Mouse (Mus musculus): ENCODE measurements at regions not wholly inside any gene's neighbourhood (a gene's known extent, or its start where the extent isn't known, plus 50 kb on each side); places are given as distances from the start of the nearest gene placed in this dataset.

DNA sequence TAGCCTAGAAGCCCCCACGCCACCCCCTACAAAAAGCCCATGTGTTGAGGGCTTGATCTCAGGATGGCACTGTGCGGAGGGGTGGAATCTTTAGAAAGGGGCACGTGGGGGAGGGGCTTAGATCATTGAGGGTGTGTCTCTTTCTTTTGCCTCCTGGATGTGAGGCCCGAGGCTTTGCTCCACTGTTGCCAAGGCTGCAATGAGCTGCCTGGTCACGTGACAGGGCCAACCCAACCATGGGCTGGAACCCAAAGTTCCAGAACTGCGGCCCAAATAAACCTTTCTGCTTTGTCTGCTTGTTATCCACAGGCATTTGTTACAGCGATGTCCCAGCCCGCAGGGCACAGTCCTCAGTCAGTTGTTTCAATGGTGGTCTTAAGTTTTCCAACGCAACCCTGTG, 96.5 kb upstream of the Ubl3 start:
- no peak for DNase-seq

DNA sequence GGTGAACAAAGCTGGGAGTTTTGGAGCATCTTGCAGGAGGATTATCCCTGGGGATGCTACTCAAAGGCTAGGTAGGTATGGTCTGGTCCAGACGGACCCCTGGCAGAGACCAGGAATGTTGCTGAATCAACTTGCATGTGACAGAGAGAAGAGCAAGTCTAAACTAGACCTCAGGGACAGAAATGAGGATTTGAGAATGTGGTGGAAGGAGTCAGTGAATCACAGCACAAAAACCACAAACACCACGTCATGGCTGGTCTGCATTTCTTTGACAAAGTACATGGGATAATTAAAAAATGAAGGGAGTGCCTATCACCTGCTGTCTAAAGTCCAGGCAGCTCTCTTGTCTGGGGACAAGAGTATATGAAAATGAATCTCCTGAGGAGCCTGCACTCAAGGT, 95.1 kb upstream of the Ubl3 start:
- no peak for DNase-seq

DNA sequence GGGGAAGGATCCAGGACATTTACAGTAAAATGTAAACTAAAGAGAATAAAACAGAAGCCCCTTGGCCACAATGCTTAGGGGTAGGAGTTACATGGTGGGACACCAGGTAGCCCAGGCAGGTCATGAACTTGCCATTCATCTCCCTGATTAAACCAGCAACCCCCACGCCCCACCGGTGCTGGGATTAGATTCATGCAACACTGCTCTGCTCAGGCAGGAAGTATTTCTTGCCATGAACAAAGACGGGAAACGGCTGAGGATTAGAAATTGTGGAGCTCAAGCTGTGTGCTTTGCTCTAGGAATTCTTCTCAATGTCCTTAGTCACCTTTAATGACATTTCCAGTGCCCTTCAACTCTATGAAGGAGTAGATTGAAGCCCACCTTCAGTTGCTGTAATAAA, 93.2 kb upstream of the Ubl3 start:
- DNase-seq: no peak

DNA sequence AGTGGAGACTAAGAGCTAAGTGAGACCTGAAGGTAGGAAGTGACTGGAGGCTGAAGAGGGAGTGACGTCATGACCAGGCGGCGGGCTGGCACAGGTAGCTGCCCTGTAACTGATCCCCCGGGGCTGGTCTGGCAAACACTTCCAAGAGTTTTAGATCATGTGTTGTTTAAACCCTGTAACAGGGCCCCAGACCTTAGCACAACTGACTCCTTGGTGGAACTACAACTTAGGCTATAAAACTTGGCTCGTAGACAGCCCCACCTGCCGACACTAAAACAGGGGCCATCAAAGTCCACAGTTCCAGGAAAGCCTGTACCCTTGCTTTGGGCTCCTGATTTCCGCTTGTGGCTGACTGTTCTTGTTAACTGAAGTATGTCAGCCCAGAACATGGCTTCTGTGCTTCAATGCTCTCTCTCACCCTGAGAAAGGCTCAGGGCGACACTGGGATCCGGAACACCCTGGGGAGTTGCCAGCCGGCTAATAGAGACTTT, 92.6 kb upstream of the Ubl3 start:
- no peak for DNase-seq

DNA sequence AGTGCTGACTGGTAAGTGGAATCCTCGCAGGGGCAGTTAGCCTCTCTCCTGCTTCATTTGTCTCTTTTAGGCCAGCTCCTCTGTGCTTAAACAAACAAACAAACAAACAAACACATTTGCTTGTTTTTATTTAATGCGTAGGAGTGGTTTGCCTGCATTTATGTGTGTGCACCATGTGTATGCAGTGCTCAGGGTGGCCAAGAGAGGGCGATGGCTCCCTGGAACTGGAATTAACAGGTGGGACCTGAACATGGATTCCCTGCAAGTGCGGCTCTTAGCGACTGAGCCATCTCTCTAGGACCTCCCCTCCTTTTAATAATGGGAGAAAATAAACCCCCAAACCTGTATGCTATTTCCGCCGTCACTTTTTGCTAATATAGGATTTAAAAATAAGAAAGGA, 91.8 kb upstream of the Ubl3 start:
- DNase-seq: no peak

DNA sequence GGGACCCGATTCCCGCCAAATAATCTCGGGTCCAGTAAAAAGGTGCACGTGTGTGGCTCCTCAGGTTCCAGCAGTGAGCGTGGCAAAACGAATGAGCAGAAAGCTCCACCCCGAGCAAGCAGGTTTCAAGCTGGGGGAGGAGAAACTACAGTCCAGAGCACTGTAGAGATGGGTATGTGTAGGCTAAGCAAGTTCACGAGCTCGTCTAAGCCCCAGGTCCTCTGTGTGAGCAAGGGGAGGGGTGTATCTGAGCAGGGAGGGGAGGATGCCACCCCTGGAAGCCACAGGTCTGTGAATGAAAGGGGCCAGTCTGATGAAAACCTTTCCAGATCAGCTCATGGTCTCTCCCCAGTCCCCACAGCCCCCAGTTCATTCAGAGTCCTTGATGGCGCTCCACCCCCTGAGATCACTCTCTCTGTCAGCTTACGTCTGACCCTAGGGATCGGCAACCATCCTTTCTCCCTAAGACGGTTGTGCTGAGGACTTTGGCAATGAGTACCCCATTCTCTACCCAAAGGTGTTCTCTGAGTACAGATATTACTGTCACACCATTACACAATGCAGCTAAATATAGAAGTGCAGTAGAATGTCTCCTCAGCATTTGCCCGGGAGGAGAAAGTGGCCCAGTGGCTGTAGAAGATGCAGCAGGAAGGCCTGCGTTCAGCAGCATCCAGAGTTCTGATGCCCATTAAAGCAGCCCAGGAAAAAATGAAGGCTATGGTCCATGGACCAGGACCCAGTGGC, 89.2 kb upstream of the Ubl3 start:
- DNase-seq: no peak

DNA sequence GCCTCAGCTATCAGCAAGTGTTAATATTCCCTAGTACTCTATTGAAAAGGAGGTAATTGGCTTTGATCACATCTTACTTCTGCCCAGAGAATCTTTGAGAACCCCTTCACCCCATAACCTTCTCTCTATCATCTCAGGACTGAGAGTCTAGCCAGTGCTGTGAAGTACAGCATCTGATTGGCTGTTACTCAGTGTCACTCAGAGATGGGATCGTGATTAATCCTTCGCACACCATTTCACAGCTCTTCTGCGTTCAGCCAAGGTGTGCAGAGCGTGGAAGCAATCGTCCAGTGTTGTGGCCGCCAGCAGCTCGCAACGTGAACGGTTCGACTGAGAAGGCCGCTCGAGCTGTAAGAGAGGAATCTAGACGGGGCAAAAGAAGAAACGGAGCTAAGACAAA, 87.9 kb upstream of the Ubl3 start:
- DNase-seq: no peak

DNA sequence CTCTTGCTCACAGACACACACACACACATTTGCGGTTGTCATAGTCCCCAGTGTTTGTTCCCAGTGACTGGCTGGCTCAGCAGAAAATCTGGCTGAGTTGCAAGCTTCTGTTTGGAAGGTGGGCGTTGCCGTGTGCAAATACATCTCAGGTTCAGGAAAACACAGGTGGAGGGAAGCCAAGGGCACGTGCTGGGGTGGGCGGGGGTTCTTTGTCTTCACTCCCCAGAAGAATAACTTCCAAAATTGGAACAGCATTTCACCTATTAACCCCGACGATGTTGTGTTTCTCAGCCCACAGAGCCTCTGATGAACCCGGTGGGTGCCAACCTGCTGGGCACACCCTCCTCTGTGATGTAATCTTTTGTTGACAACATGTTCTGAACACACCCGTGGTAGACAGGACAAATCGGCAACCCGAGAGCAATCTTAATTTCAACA, 82.3 kb upstream of the Ubl3 start:
- no peak for DNase-seq

DNA sequence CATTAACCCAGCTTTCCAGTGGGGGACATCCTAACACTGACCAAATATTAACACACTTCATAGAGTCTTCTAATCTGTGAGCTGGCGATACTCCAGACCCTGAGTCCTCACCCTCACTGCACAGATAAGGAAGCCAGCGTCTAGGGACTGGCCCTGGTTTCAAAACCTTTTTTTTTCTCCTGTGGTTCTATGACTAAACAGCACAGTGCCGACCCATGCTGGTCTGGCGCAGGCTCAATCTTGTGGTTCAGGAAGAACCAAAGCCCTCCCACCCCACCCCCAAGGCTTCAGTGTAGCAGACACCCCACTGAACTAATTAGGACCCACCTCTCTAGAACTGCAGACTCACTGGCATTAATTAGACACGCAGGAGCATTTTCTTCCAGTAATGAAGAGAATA, 81.4 kb upstream of the Ubl3 start:
- DNase-seq: no peak

DNA sequence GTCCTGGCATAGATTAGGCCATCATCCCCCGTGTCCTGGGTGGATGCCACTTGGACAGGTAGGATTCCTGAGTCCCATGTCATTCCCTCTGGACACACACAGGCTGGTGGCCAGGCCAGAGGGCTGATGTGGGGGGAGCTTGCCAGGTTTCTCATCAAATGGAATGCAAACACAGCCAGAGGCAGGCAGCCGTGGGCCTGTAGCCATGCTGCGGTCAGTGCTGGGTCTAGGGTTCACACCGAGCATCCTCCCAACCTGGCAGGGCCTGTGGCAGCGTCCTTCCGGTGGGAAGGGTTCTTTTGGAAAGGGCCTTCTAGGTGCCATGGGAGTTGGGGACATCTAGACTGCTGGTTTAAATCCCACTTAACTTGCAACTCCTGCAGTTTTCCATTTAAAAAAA, 80.7 kb upstream of the Ubl3 start:
- no peak for DNase-seq

DNA sequence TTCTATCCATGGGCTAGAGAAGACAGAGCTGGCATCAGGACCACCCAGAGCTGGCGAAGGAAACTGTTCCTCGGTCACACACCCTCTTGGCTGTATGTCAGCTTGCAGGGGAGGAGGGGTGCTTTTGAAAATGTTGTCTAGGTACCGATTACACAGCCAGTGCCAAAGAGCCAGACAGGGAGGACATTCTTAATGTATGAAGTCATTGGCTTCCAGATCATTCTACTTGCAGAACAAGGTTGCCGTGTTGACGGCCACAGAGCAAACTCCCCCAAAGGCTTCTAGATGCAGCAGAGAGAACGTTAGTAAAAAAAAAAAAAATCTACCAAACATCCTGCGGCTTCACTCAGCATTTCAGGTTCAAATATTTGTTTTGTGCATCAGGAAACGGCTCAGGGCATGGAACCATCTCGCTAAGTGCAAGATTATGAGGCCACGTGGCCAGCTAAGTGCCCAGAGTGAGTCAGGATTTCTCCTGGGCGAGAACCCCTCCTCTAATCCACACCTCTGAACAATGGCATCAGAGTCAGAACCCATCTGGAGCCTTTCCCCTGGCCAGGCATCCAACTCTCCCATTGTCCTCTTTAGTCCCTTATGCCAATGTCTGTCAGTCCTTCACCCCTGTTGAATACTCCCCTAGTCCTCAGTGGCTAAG, 80.1 kb upstream of the Ubl3 start:
- DNase-seq: no peak

DNA sequence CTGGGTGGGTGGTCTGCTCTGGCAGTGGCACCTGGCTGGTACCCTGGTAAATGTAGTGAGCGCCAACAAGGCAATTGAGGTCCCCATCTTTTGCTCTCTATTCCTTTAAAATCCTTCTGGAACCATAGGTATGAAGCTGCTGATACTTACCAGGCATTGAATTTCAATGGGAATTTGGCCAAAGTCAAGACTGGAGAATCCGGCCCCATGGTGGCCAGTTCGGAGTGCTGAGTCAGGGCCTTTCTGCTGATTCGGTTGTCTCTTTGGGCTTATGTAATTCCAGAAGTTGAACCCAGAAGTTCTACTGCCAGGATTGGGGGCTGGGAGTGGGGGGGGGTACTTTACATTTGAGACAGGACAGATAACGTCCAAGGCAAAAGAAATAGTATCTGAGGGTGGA, 79.0 kb upstream of the Ubl3 start:
- DNase-seq: no peak

DNA sequence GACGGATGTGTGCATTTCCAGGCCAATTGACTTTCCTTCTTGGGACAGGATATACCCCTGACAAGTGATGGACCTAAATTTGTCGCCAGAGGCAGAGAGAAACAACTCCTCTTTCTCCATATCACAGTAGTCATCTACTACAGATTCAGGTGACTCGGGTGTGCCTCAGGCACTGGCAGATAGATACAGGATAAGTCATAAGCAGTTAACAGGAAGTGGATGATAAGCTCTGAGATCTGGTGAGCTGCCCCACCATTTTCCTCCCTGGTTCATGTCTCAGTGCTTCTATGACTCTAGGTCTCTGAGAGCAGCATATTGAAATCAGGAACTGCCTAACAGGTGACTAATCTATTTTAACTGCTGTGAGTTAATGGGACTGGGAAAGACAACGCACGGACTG, 73.4 kb upstream of the Ubl3 start:
- DNase-seq: no peak

DNA sequence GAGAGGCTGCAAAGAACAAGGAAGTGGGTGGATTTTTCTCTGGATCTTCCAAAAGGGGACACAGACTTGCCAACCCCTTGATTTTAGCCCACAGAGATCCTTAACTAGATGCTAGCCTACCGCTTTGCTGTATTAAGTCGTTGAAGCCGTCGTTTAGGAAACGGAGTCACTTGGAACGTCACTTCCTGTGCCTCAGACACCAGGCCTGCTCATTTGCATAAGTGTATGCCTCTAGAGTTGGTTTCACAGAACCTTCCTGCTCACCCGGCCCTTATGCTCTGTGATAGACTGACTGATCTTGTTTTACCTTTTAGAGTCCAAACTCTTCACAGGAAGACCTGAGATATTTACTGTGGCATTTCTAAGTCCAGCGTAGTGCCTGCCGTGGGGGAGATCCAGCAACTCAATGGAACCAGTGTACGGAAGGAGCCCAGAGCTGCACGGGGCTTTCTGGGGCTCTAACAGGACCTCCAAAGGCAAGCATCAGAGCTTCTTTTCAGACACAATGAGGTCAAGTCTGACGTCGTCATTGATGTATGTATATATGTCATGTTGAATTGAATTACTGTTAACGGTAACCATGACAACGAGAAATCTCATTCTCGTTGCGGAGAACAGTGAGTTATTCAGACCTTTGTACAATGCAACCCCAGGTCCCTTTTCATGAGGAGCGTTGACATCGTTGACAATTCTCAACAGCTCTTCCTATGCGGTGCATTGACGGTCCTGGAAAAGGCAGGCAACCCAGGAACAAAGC, 72.2 kb upstream of the Ubl3 start:
- no peak for DNase-seq

DNA sequence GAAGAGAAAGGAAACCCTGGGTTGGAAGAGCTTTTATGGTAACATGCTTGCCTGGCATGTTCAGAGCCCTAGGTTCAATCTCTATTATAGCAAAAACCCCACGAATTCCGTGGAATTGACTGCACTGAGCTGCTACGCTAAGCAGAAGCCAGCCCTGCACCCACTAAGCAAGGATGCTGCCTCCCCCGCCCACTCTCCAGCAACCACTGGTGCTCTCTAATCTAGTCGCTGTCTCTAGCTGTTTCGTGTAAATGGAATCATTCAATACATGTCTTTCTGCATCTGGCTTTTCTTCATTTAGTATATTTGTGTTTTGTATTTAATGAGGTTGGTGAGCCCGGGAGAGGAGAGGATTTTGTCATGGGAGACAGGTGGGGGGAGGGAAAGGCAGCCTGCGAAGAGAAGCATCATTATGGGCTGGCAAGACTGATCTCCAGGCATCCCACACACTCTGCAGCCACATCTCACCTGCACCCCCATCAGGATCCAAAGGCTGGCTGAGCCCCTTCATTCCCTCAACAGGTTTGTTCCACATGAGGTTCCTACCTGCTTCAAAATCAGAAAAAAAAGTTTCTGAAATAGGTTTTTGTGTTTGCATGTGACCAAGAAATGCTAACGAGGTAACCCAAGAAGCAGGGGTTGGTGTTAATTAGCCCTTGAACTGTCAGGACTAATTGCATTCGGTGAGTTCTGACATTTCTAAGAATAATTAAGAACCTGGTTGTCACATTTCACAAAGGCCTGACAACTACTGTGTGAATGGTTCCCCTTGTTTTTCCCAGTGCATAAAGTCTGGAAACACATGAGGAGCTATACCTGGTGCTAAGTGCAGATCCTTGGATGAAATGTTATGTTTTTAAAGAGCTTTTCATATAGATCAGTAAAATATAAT, 68.6 kb upstream of the Ubl3 start:
- no peak for DNase-seq

DNA sequence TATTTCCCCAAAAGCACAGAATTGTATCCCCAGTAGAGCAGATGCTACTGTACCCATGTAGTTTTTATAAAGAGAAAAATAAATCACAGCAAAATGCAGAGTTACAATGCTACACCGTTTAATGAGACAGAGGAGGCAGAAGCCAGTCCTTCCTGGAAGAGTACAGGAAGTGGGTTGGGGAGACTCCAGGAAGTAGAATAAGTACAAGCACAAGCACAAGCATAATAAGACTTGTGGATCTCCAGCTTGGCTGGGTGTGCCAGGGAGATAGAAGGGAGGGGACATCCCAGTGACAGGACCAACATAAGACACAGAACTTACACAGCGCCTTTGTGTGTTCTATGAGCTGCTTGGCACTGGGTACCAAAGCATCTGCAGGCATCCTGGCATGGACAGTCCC, 67.3 kb upstream of the Ubl3 start:
- no peak for DNase-seq

DNA sequence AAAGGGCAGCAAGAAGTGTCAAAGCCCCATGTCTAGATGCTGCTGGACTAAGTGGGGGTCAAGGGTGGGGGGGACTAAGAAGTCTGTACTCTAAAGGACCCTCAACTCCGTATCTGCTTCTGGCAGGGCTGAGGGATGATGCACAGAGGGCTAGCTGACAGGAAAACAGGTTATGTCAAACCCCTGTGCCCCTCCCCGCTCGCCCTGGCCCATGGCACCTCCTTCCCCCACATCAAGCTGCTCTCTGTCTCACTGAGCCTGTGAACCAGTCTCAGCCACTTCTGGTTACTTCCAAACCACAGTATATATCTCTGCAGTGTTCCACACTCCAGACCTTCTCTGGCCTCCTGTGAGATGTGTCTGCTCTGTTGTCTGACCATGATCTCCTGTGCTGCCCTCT, 63.8 kb upstream of the Ubl3 start:
- no peak for DNase-seq

DNA sequence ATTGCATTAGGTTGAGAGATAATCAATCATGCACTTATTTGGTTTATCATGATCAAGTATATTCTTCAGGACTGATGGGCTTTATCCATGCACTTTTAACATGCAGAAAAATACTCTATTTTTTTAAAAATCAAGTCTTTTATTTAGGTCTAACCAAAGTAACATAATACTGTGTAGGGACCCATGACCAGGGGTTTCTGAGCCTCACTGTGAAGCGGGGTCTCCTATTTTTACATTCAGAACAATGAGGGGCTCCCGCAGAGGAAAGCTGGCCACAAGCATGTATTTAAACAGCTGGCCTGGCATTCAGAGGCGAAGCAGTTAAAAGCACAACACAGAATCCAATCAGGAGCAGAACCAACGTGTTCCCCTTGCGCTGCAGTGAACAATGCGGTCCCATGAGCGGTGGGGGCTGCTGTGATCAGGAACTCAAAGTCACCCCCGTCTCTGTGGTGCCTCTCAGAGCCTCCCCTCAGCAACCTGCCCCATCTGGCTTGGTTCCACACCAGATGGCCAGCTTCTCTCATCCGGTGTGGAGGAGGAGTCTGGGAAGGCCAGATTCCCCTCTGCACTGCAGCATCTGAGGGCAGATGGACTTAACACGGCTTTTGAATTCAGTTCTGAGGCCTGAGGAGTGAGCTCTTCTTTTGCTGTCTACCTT, 63.2 kb upstream of the Ubl3 start:
- DNase-seq: peak; percentile 13

DNA sequence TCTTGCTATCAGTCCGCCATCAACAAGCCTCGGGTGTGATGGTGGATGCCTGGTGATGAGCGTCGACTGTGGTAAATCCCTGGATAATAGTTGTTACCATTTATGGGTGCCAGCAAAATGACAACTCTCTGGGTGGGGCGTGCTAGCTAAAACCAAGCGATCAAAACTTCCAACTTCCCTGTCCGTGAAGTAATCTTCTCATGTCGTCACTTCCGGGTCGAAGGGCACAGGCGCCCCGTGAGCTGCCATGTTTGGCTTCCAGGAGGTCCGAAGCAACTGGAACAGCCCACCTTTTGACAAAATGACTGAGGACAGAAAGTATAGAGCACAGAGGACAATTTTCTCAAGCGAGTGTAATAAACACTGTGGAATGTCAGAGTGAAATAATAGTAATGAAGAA, 62.5 kb upstream of the Ubl3 start:
- no peak for DNase-seq

DNA sequence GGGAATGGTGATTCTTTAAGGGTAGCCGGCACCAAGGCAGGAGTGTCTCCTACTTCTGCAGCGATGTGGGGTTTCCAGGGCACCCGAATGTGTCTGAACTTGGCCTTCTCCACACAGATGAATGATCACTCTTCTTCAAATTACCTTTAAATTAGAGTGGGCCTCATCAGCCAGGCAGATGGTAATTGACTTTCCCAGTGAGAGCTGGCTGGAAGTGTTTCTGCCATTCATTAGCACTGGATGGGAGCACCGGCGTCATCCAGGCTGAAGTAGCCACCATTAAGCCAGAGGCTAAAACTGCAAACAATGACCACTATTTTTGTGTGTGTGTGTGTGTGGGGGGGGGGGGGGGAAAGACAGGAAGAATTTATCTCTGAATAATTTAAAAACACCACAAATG, 58.7 kb upstream of the Ubl3 start:
- no peak for DNase-seq

DNA sequence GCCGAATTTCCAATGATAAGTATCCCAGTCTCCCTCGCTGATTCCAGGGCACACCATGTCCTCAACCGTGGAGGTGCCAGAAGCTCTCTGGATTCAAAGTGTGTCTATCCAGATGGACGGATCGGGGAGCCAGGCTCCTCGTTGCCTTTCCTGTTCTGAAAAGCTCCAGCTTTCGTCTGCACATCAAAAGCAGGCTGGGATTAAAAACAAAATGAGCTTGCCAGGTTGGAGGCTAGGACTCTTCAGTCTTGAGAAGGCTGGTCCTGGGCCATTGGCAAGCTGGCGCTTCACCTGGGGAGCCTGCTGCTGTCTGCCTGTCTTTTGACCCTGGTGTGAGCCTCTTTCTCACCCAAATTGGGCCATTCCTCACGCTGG, 56.9 kb upstream of the Ubl3 start:
- DNase-seq: peak; percentile 14

DNA sequence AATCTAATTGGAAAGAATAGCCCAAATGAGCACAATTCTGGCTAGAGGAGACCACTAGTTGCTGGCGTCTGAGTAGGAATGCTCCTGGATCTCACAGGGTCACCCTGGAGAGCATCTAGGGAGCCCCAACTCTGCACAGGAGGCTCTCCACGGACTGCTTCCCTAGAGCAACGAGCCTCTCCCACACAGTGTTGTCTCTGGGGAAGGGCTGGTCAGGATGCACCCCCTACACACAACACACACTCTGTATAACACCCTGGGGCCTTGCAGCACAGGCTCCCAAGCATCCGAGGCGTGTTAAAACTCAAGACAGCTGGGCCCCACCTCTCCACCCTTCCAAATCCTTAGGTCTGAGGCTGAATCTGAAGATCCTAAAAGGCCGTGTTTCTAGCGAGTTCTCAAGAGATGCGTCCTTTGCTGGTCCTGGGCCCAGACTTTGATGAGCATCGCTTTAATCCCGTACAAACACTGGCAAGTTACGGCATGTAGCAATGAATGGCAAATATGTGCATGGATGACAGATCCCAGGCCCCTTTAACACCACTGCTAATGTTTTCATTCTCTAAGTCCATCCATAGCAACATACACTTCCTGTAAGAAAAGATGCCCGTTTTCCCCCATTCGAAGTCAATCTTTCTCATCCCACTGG, 56.4 kb upstream of the Ubl3 start:
- DNase-seq: no peak

Measured in cerebellum, adult 9-11 months (tissue).